Comparison of ENCODE assay signal across 13 mouse cellular contexts in genomic region chr10:118714179-118714581, GRCm38 (mm10).
A peak's percentile ranks its signal among the peaks of the same experiment; 100 is the strongest.
DNase-seq lines count a peak whose midpoint lies in the region; ATAC-seq lines count a peak whose summit lies in the region.
"Had no signal": no experiment of that assay in that cellular context is flagged by ENCODE, and none has a peak within 500 bp of the region (broad histone marks: within the 10 kb centered on the region; RNA-seq: fewer than 3 reads in every experiment).

No protein-coding gene starts in this region.

- WGBS in heart, embryonic 10.5 days: 87% methylated on average over 17 of the region's 17 CpGs
- WGBS in kidney, embryonic 15.5 days: 76% methylated on average over 17 of the region's 17 CpGs

- peak overlapping the region; percentile 75 for H3K27ac ChIP-seq in heart, embryonic 10.5 days
- H3K27ac ChIP-seq in kidney, embryonic 15.5 days: no peak overlapping the region
- H3K27ac ChIP-seq: hindbrain, embryonic 15.5 days; limb, embryonic 12.5 days had no signal

- H3K36me3 ChIP-seq in heart, embryonic 10.5 days: no peaks in the 10 kb centered on the region
- no peaks in the 10 kb centered on the region for H3K36me3 ChIP-seq in kidney, embryonic 15.5 days
- H3K36me3 ChIP-seq: heart, embryonic 12.5 days; hindbrain, embryonic 15.5 days; limb, embryonic 12.5 days had no signal

- no peak overlapping the region for H3K4me2 ChIP-seq in kidney, embryonic 15.5 days
- H3K4me2 ChIP-seq: heart, embryonic 12.5 days; hindbrain, embryonic 15.5 days; limb, embryonic 12.5 days had no signal

- no peak overlapping the region for H3K4me3 ChIP-seq in heart, embryonic 10.5 days
- H3K4me3 ChIP-seq in kidney, embryonic 15.5 days (replicated peaks): no peak overlapping the region
- H3K4me3 ChIP-seq: erythroblast, embryonic 14.5 days; heart, embryonic 12.5 days; hindbrain, embryonic 15.5 days; limb, embryonic 12.5 days had no signal

- H3K9me3 ChIP-seq in heart, embryonic 10.5 days: no peaks in the 10 kb centered on the region
- H3K9me3 ChIP-seq in kidney, embryonic 15.5 days (replicated peaks): no peaks in the 10 kb centered on the region
- H3K9me3 ChIP-seq: heart, embryonic 12.5 days; hindbrain, embryonic 15.5 days; limb, embryonic 12.5 days had no signal

- H3K9ac ChIP-seq in kidney, embryonic 15.5 days: no peak overlapping the region
- H3K9ac ChIP-seq: heart, embryonic 12.5 days; hindbrain, embryonic 15.5 days; limb, embryonic 12.5 days had no signal

- peaks cover 26% of the 10 kb centered on the region for H3K4me1 ChIP-seq in heart, embryonic 10.5 days
- peaks cover 15% of the 10 kb centered on the region for H3K4me1 ChIP-seq in kidney, embryonic 15.5 days

- intact Hi-C loops in heart, postnatal 14 days (cut with DNase I): no loop called here

- DNase-seq in heart, embryonic 10.5 days (ENCODE audit: low spot score): no peak
- no peak for DNase-seq in heart, postnatal 14 days
- DNase-seq in B cell, adult 2 months: peak; percentile 26 to 33
- DNase-seq in embryo, embryonic 10 days (ENCODE audit: low spot score): no peak
- DNase-seq in c-Kit-positive CD71-positive TER-119-positive erythroid progenitor cells, embryonic 14.5 days (ENCODE audit: low spot score): no peak
- DNase-seq: adrenal gland, postnatal 10 days had no signal

- peak; percentile 61 to 67 for ATAC-seq in hematopoietic stem cell, adult 5-6 weeks (replicated peaks in 1 of 2; ENCODE audit: insufficient read depth in 1 of 2, low FRiP score in 2 of 2, low TSS enrichment in 1 of 2, low read depth in 1 of 2, poor library complexity in 2 of 2, severe bottlenecking in 2 of 2)
- ATAC-seq in neutrophil, adult 5-6 weeks (ENCODE audit: extremely low read depth, insufficient number of reproducible peaks, low FRiP score, poor library complexity, severe bottlenecking): peak; percentile 21; the same call in 1 of the 2 replicates
- no peak for ATAC-seq in kidney, embryonic 15.5 days (replicated peaks; ENCODE audit: low FRiP score)

- H3K27me3 ChIP-seq in heart, embryonic 10.5 days (ENCODE audit: insufficient read depth, poor library complexity, severe bottlenecking): no peaks in the 10 kb centered on the region
- no peaks in the 10 kb centered on the region for H3K27me3 ChIP-seq in kidney, embryonic 15.5 days
- H3K27me3 ChIP-seq: heart, embryonic 12.5 days; hindbrain, embryonic 15.5 days; limb, embryonic 12.5 days had no signal

Comparison
In these comparisons a context has a peak if more than half of its experiments do, and no peak if none do; other contexts are left out.
1. DNase-seq: peak in B cell, adult 2 months (2 of 2); none in heart, embryonic 10.5 days (single experiment), heart, postnatal 14 days (0 of 2), embryo, embryonic 10 days (single experiment) and c-Kit-positive CD71-positive TER-119-positive erythroid progenitor cells, embryonic 14.5 days (single experiment).